Mouse (Mus musculus) intestine, embryonic 15.5 days (tissue): ENCODE data around the gene Prkcq. TPM values are rescaled to one million over a fixed set of nuclear protein-coding genes. Genes with fewer than 3 reads are reported as not detected.
A peak's percentile ranks its signal among the peaks of the same experiment; 100 is the strongest.

Source experiments
- ATAC-seq: fragments of 200-750 bp; cut with Nextera tagmentation; 2 replicates; pipeline ENCODE4 v1.8.0; 2017; ENCODE audit warnings: moderate TSS enrichment, moderate library complexity
- H3K27ac ChIP-seq: fragments of 300-500 bp; sonication (generic); 2 replicates; pipeline ENCODE4 v1.5.1; 2015; ENCODE audit warnings: mild to moderate bottlenecking, inconsistent platforms
- H3K27me3 ChIP-seq: fragments of 300-500 bp; sonication (generic); replicated peaks from 2 replicates; pipeline ENCODE4 v1.6.1; 2015; ENCODE audit warnings: inconsistent platforms
- H3K36me3 ChIP-seq: fragments of 300-500 bp; sonication (generic); 2 replicates; pipeline ENCODE4 v1.6.1; 2015; ENCODE audit warnings: inconsistent platforms
- H3K4me1 ChIP-seq: fragments of 300-500 bp; sonication (generic); replicated peaks from 2 replicates; pipeline ENCODE4 v1.6.1; 2015; ENCODE audit warnings: inconsistent platforms
- H3K4me2 ChIP-seq: fragments of 300-500 bp; sonication (generic); replicated peaks from 2 replicates; pipeline ENCODE4 v1.6.1; 2015; ENCODE audit warnings: mild to moderate bottlenecking, inconsistent platforms
- H3K4me3 ChIP-seq: fragments of 300-500 bp; sonication (generic); replicated peaks from 2 replicates; pipeline ENCODE4 v1.5.1; 2015; ENCODE audit warnings: inconsistent platforms
- H3K9ac ChIP-seq: fragments of 300-500 bp; sonication (generic); 2 replicates; pipeline ENCODE4 v1.6.1; 2015; ENCODE audit warnings: inconsistent platforms
- H3K9me3 ChIP-seq: fragments of 300-500 bp; sonication (generic); 2 replicates; pipeline ENCODE4 v1.6.1; 2016; ENCODE audit warnings: inconsistent platforms
- WGBS: fragments of 180-500 bp; shearing (Covaris S2); methylation state at CpG from one replicate; pipeline ENCODE4 v1.1.7; 2015; 5-methylcytosine and 5-hydroxymethylcytosine counted together
- polyA plus RNA-seq: library from polyadenylated mRNA; unstranded; fragments of >200 nt; fragmentation: Nextera tagmentation; extraction: Ambion mirVana; gene quantifications from 2 replicates; pipeline ENCODE4 v1.2.1, GENCODE M21; 2015

Prkcq gene
- 1.4 and 2.0 TPM in 2 replicates for polyA plus RNA-seq

DNA sequence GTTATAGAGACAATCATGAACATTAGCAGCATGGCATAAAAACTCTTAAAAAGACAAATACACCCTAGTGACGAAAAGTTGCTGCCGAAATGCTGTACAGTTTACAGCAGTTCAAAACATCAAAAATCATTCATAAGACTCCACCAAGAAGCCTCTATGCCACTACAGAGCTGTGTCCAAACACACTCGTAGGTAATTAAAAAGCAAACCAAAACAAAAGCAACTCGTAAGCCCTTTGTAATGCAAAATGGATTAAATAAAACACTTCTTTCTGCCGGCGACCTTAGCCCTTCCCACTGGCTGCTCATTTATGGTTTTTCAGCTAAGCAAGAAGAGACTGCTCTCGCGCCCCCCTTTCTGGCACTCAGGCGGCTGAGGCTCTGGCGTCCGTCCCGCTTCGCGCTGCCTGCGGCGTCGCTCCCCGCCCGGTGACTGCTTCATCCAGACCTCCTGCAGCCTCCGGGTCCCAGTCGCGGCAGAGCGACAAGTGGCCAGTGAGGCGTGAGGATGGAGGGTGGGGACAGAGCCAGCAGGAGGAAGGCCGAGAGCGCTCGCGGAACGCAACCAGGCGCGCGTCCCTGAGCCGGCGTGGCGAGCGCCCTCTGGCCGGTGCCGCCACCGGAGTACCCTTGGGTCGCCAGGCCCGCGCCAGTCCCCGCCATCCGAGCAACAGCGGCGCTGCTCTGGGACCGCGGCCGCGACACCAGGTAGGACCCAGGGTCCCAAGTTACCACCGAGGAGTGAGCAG, at the start of gene Prkcq:
Prkcq (plus strand) TSS at position 355 of the 748 bp plus-strand sequence.
- WGBS = 3% methylated on average over 51 of the region's 51 CpGs
- no peak within 1 kb of the TSS for H3K27ac ChIP-seq
- H3K9ac ChIP-seq = peak within 1 kb of the TSS; percentile 48
- H3K4me3 ChIP-seq = peak within 1 kb of the TSS; percentile 50
- H3K36me3 ChIP-seq = no peaks in the 10 kb centered on the region
- H3K27me3 ChIP-seq = no peaks in the 10 kb centered on the region; the same call in 1 of the 2 replicates
- H3K4me1 ChIP-seq = no peaks in the 10 kb centered on the region
- H3K4me2 ChIP-seq = peak within 1 kb of the TSS; percentile 95
- no peaks in the 10 kb centered on the region for H3K9me3 ChIP-seq
- ATAC-seq = peak; percentile 91

GRCm38 (mm10) chr2:11130881-11131280, 41.0 kb upstream of the Prkcq start:
- ATAC-seq = no peak
- Histone ChIP-seq H3K9ac (no peak overlapping the region), H3K4me3 (no peak overlapping the region), H3K27ac (no peak overlapping the region), H3K4me2 (no peak overlapping the region), H3K27me3 (no peaks in the 10 kb centered on the region), H3K4me1 (no peaks in the 10 kb centered on the region), H3K36me3 (no peaks in the 10 kb centered on the region), H3K9me3 (no peaks in the 10 kb centered on the region)
- 69% methylated on average over 12 of the region's 12 CpGs for WGBS

- no peaks in the 10 kb centered on the region for H3K36me3 ChIP-seq
- H3K9ac ChIP-seq = no peak overlapping the region
- no peak overlapping the region for H3K4me2 ChIP-seq
- no peak for ATAC-seq
- no peaks in the 10 kb centered on the region for H3K9me3 ChIP-seq
- H3K27ac ChIP-seq = no peak overlapping the region
- WGBS = 55% methylated on average over 6 of the region's 6 CpGs
- no peak overlapping the region for H3K4me3 ChIP-seq
- H3K27me3 ChIP-seq = no peaks in the 10 kb centered on the region
- H3K4me1 ChIP-seq = no peaks in the 10 kb centered on the region
Measured at GRCm38 (mm10) chr2:11135718-11136117, 36.2 kb upstream of the Prkcq start.

DNA sequence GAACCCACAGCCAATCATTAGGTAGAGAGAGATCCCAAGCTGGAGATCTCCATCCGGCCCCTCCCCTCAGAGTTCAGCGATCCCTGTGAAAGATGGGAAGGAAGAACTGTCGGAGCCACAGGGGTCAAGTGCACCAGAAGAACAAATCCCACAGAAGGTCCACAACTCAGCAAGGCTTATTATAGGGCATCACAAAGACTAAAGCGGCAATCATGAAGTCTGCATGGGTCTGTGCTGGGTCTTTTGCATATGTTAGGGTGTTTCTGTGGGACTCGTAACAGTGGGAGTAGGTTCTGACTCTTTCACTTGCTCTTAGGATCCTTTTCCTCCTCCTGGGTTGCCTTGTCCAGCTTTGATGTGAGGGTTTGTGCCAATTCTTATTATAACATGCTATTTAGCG, 33.8 kb upstream of the Prkcq start:
- Histone ChIP-seq H3K36me3 (no peaks in the 10 kb centered on the region), H3K4me2 (no peak overlapping the region)
- 92% methylated on average over 6 of the region's 6 CpGs for WGBS

DNA sequence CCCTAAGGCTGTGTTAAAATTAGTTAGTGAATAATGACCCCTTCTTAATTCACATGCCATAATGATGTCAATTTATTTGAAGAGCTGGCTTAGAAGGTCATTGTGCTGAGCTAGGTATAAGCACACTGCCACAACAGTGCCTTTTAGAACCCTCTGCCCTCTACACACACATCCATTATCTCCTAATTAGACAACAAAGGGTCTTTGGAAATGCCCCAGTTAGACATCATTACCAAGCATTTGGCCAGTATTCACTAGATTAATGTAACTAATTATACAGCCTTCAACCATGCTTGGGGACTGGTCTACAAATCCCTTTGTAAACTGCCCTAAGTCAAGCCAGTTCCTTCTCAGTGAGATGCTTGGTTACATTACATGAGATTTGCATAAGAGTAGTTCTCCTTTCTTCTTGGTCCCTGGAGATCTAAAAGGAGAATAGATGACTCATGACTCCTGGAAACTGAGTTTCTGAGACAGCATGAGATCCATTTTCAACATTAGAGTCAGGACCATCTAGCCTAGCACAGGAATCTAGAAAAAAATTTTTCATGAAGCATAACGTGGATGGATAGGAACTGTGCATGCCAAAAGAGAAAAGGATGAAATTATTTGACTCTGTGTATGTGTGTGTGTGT, 32.3 kb upstream of the Prkcq start:
- ATAC-seq = no peak
- Histone ChIP-seq H3K36me3 (no peaks in the 10 kb centered on the region), H3K9me3 (no peaks in the 10 kb centered on the region), H3K4me3 (no peak overlapping the region), H3K4me2 (no peak overlapping the region), H3K27me3 (no peaks in the 10 kb centered on the region), H3K9ac (no peak overlapping the region), H3K4me1 (no peaks in the 10 kb centered on the region), H3K27ac (no peak overlapping the region)
- WGBS = 76% methylated on average over 1 of the region's 1 CpGs

More for the DNA sequence above, 33.8 kb upstream of the Prkcq start:
- Histone ChIP-seq H3K27me3 (no peaks in the 10 kb centered on the region), H3K27ac (no peak overlapping the region), H3K4me3 (no peak overlapping the region), H3K9me3 (no peaks in the 10 kb centered on the region), H3K9ac (no peak overlapping the region), H3K4me1 (no peaks in the 10 kb centered on the region)
- ATAC-seq = no peak

DNA sequence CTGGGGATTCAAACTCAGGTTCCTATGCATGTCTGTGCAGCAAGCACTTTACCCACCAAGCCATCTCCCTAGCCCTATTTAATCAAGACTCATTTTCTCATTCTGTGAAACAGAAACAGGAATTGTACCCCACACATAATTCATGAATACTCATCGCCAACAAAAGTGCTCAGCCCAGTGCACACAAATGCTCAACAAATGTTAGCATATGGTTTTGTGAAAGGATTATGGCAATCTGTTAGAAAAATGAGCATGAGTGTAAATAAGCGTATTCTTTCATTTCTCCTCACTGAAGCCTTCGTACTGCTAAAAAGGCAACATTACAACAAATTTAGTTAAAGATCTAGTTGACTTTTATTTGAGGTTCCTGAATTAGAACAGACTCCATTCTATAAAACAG, 31.5 kb upstream of the Prkcq start:
- ATAC-seq = no peak
- WGBS = 90% methylated on average over 3 of the region's 3 CpGs
- H3K9ac ChIP-seq = no peak overlapping the region
- H3K4me2 ChIP-seq = no peak overlapping the region
- H3K36me3 ChIP-seq = no peaks in the 10 kb centered on the region
- H3K4me3 ChIP-seq = no peak overlapping the region
- H3K9me3 ChIP-seq = no peaks in the 10 kb centered on the region
- H3K27me3 ChIP-seq = no peaks in the 10 kb centered on the region
- H3K27ac ChIP-seq = no peak overlapping the region
- no peaks in the 10 kb centered on the region for H3K4me1 ChIP-seq

GRCm38 (mm10) chr2:11149091-11149490, 22.8 kb upstream of the Prkcq start:
- Histone ChIP-seq H3K36me3 (no peaks in the 10 kb centered on the region), H3K9me3 (no peaks in the 10 kb centered on the region), H3K27ac (no peak overlapping the region), H3K4me1 (no peaks in the 10 kb centered on the region), H3K27me3 (no peaks in the 10 kb centered on the region), H3K9ac (no peak overlapping the region), H3K4me2 (no peak overlapping the region), H3K4me3 (no peak overlapping the region)
- WGBS = 89% methylated on average over 4 of the region's 4 CpGs
- ATAC-seq = no peak

GRCm38 (mm10) chr2:11150975-11151374, 20.9 kb upstream of the Prkcq start:
- no peaks in the 10 kb centered on the region for H3K4me1 ChIP-seq
- no peaks in the 10 kb centered on the region for H3K27me3 ChIP-seq
- H3K4me2 ChIP-seq = no peak overlapping the region
- H3K27ac ChIP-seq = no peak overlapping the region
- ATAC-seq = no peak
- H3K9me3 ChIP-seq = no peaks in the 10 kb centered on the region
- 71% methylated on average over 7 of the region's 7 CpGs for WGBS
- H3K36me3 ChIP-seq = no peaks in the 10 kb centered on the region
- H3K4me3 ChIP-seq = no peak overlapping the region
- no peak overlapping the region for H3K9ac ChIP-seq

DNA sequence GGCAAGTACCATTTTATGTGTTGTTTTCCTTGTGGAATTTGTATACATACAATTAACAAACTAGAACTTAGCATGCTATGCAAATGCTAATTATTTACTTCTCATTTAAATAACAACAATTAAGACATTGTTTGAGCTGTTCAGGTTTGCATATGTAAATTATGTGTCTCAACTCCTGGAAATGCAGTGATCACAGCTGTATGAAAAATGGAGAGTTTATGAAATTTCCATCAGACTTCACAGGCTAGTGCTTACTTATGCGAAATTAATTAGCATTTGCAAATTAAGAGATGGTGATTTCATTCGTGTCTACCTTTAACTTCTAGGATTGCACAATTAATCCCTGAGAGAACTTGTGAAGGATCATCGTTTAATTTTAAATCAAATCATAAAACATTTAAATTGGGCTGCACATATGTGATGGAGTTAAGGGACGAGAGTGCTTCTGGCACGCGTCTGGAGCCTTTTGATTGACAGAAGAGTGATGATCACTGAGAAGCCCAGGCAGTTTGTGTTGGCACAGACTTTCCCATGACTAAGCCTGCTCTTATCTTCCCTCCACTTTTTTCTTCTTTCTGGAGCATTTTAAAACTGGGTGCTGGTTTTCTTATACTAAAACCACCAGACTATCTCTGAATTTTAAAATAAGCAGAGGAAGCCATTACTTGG, 20.1 kb upstream of the Prkcq start:
- H3K9ac ChIP-seq = no peak overlapping the region
- no peak for ATAC-seq
- H3K4me1 ChIP-seq = no peaks in the 10 kb centered on the region
- no peak overlapping the region for H3K4me3 ChIP-seq
- no peak overlapping the region for H3K4me2 ChIP-seq
- H3K27ac ChIP-seq = no peak overlapping the region
- no peaks in the 10 kb centered on the region for H3K36me3 ChIP-seq
- H3K9me3 ChIP-seq = no peaks in the 10 kb centered on the region
- 83% methylated on average over 6 of the region's 6 CpGs for WGBS
- no peaks in the 10 kb centered on the region for H3K27me3 ChIP-seq

DNA sequence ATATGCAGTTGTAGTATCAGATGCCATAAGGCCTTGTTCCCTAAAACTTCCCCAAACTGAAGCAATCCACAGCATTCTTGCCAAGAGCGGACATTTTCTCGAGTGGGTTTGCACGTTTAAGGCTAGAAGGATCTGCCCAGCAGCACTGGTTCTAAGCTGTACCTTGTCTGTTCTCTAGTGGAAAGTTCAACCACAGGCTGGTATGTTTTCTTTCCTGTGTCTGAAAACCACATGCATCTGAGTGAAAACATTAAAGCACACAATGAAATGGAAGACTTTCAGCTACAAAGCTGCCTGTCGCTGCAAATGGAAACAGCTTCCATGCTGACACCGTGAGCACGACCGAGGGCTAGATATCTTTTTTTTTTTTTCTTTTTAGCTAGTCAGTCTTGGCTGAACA, 12.3 kb upstream of the Prkcq start:
- no peak overlapping the region for H3K9ac ChIP-seq
- H3K27ac ChIP-seq = no peak overlapping the region
- no peak overlapping the region for H3K4me3 ChIP-seq
- H3K9me3 ChIP-seq = no peaks in the 10 kb centered on the region
- no peaks in the 10 kb centered on the region for H3K27me3 ChIP-seq
- WGBS = 91% methylated on average over 7 of the region's 7 CpGs
- no peaks in the 10 kb centered on the region for H3K4me1 ChIP-seq
- no peaks in the 10 kb centered on the region for H3K36me3 ChIP-seq
- H3K4me2 ChIP-seq = no peak overlapping the region
- ATAC-seq = no peak

- Histone ChIP-seq H3K4me1 (no peaks in the 10 kb centered on the region), H3K9me3 (no peaks in the 10 kb centered on the region), H3K4me2 (no peak overlapping the region), H3K36me3 (no peaks in the 10 kb centered on the region), H3K27me3 (no peaks in the 10 kb centered on the region), H3K9ac (no peak overlapping the region), H3K4me3 (no peak overlapping the region), H3K27ac (no peak overlapping the region)
- ATAC-seq = no peak
- WGBS = 75% methylated on average over 3 of the region's 3 CpGs
Measured at GRCm38 (mm10) chr2:11160696-11161095, 11.2 kb upstream of the Prkcq start.

- no peak overlapping the region for H3K4me2 ChIP-seq
- no peaks in the 10 kb centered on the region; the same call in 1 of the 2 replicates for H3K27me3 ChIP-seq
- 84% methylated on average over 4 of the region's 4 CpGs for WGBS
- no peak for ATAC-seq
- no peaks in the 10 kb centered on the region for H3K4me1 ChIP-seq
- H3K9ac ChIP-seq = no peak overlapping the region
- H3K4me3 ChIP-seq = no peak overlapping the region
- no peak overlapping the region for H3K27ac ChIP-seq
- no peaks in the 10 kb centered on the region for H3K9me3 ChIP-seq
- no peaks in the 10 kb centered on the region for H3K36me3 ChIP-seq
Measured at GRCm38 (mm10) chr2:11161336-11161735, 10.6 kb upstream of the Prkcq start.
